Mouse (Mus musculus) frontal cortex, adult 2 months (tissue): ENCODE measurements around the gene Fhod1. TPM values are rescaled to one million over a fixed set of nuclear protein-coding genes. Genes with fewer than 3 reads are reported as not detected.

Experiments
- DNase-seq, 2 experiments: peaks; one replicate each; pipeline ENCODE4 v3.0.0; 2022; ENCODE audit warnings: low spot score in 1 of 2; ENCODE audit errors: extremely low spot score in 1 of 2
- polyA plus RNA-seq: library from polyadenylated mRNA; depleted of rRNA; stranded (reverse); fragments of >200 nt; gene quantifications from 2 replicates; pipeline ENCODE4 v1.2.3, GENCODE M21; 2012

Fhod1 gene
- polyA plus RNA-seq, 1 experiment: 4.2 TPM

- no peak for DNase-seq
Measured at GRCm38 (mm10) chr8:105323183-105323582, 24.6 kb downstream of the Fhod1 start.

GRCm38 (mm10) chr8:105318662-105319190, 29.0 kb downstream of the Fhod1 start:
- no peak for DNase-seq

- no peak for DNase-seq
Measured at GRCm38 (mm10) chr8:105317941-105318340, 29.8 kb downstream of the Fhod1 start.

- DNase-seq: no peak
Measured at GRCm38 (mm10) chr8:105315073-105315769, 32.5 kb downstream of the Fhod1 start.

- DNase-seq: no peak
Measured at GRCm38 (mm10) chr8:105313622-105314402, 33.9 kb downstream of the Fhod1 start.

GRCm38 (mm10) chr8:105312891-105313481, 34.8 kb downstream of the Fhod1 start:
- no peak for DNase-seq

- no peak for DNase-seq
Measured at GRCm38 (mm10) chr8:105311718-105312117, 36.0 kb downstream of the Fhod1 start.

GRCm38 (mm10) chr8:105310118-105310517, 37.6 kb downstream of the Fhod1 start:
- DNase-seq: no peak

GRCm38 (mm10) chr8:105309142-105309847, 38.5 kb downstream of the Fhod1 start:
- DNase-seq: no peak

GRCm38 (mm10) chr8:105308428-105308827, 39.3 kb downstream of the Fhod1 start:
- no peak for DNase-seq

GRCm38 (mm10) chr8:105307670-105308069, 40.1 kb downstream of the Fhod1 start:
- no peak for DNase-seq

- DNase-seq: no peak
Measured at GRCm38 (mm10) chr8:105306146-105306691, 41.5 kb downstream of the Fhod1 start.

GRCm38 (mm10) chr8:105305211-105306145, 42.3 kb downstream of the Fhod1 start, which contains the start of gene Elmo3:
TSS of gene Elmo3 (plus strand) at chr8:105305601.
- no peak for DNase-seq

- DNase-seq: no peak
Measured at GRCm38 (mm10) chr8:105304325-105305210, 43.2 kb downstream of the Fhod1 start.

- no peak for DNase-seq
Measured at GRCm38 (mm10) chr8:105303874-105304273, 43.9 kb downstream of the Fhod1 start.

- DNase-seq: no peak
Measured at GRCm38 (mm10) chr8:105303396-105303795, 44.4 kb downstream of the Fhod1 start.

- DNase-seq: no peak
Measured at GRCm38 (mm10) chr8:105299962-105300361, 47.8 kb downstream of the Fhod1 start.
